In the genomic region with DNA sequence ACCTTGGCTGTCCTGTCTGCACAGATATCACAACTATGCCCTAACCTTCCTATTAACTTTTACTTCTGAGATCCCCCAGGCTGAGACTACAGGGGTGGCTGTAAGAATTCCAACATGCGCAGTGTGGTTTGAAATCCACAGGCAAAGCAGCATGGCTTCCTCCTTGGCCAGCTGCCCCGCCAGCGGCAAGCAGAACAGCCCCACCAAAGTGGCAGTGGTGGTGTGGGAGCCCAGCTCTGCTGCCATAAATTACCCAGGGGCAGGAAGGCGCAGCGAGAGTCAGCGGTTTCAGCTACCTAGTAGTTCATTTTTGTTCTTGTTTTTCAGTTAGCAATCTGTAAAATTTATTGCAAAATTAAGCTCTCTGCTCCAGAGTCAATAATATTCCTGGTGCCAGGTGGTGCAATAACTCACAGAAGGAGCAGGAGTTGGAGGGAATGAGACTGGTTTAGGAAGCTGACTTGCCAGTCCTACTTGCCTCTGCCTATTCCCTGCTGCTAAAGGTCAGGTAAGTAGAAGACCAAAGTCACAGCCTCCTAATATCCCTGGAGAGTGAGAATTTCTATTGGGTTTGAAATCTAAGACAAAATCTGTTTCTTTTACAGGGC, we compare ENCODE assay signal across 15 mouse cellular contexts.
"Had no signal": no experiment of that assay in that cellular context is flagged by ENCODE, and none has a peak within 500 bp of the region (broad histone marks: within the 10 kb centered on the region; RNA-seq: fewer than 3 reads in every experiment).

No protein-coding gene starts in this region.

- H3K27ac ChIP-seq: limb, embryonic 13.5 days; liver, embryonic 15.5 days; midbrain, embryonic 12.5 days; neural tube, embryonic 13.5 days; stomach, postnatal 0 days had no signal

- H3K27me3 ChIP-seq: limb, embryonic 13.5 days; liver, embryonic 15.5 days; megakaryocyte, embryonic 14.5 days; midbrain, embryonic 12.5 days; neural tube, embryonic 13.5 days had no signal

- H3K4me3 ChIP-seq: limb, embryonic 13.5 days; liver, embryonic 15.5 days; megakaryocyte, embryonic 14.5 days; midbrain, embryonic 12.5 days; neural tube, embryonic 13.5 days had no signal

- H3K4me2 ChIP-seq: limb, embryonic 13.5 days; liver, embryonic 11.5 days; liver, embryonic 15.5 days; lung, embryonic 14.5 days; midbrain, embryonic 12.5 days; neural tube, embryonic 13.5 days had no signal

- H3K36me3 ChIP-seq: limb, embryonic 13.5 days; liver, embryonic 15.5 days; midbrain, embryonic 12.5 days; neural tube, embryonic 13.5 days had no signal

- ATAC-seq: intestine, embryonic 16.5 days; midbrain, embryonic 16.5 days had no signal

- H3K4me1 ChIP-seq: liver, embryonic 15.5 days; megakaryocyte, embryonic 14.5 days; midbrain, embryonic 12.5 days; neural tube, embryonic 13.5 days had no signal

- DNase-seq: kidney, adult 9 months; lung, embryonic 14.5 days; lung, postnatal 10 days; lung, postnatal 4 days; right cerebral cortex, adult 18-20 months; right cerebral cortex, postnatal 25 days had no signal

- H3K9ac ChIP-seq: limb, embryonic 13.5 days; liver, embryonic 15.5 days; lung, embryonic 14.5 days; midbrain, embryonic 12.5 days; neural tube, embryonic 13.5 days had no signal

- H3K9me3 ChIP-seq: limb, embryonic 13.5 days; liver, embryonic 15.5 days; midbrain, embryonic 12.5 days; neural tube, embryonic 13.5 days had no signal
